Mouse (Mus musculus): Measurements from ENCODE around the gene Unkl. TPM values are rescaled to one million over a fixed set of nuclear protein-coding genes. Genes with fewer than 3 reads are reported as not detected.
"Not testable (repeated sequence)": the region's sequence is repeated elsewhere in the genome, so short reads cannot be mapped to it uniquely, and the experiment has no call there.

Unkl gene
- polyA plus RNA-seq, 1 experiment from 2014 or later, result 6.1 TPM

- Histone ChIP-seq H3K9me3 (replicated peaks; ENCODE audit: control insufficient read depth, low read length) (no peaks in the 10 kb centered on the region), H3K27me3 (ENCODE audit: control insufficient read depth, insufficient read depth, low read length) (no peaks in the 10 kb centered on the region), H3K9ac (ENCODE audit: low read length) (no peak overlapping the region), H3K4me3 (ENCODE audit: low read length) (no peak overlapping the region), H3K27ac (ENCODE audit: low read length) (no peak overlapping the region), H3K4me2 (ENCODE audit: low read depth, low read length) (no peak overlapping the region), H3K36me3 (ENCODE audit: control insufficient read depth, insufficient read depth) (peaks cover 31% of the 10 kb centered on the region), H3K4me1 (ENCODE audit: control insufficient read depth, insufficient read depth, low read length) (no peaks in the 10 kb centered on the region)
- no peak for ATAC-seq (replicated peaks; ENCODE audit: extremely low read depth, insufficient read depth, low FRiP score)
- WGBS, result 60% methylated on average over 4 of the region's 4 CpGs
Measured at GRCm38 (mm10) chr17:25211705-25212104, 23.5 kb downstream of the Unkl start.

- Histone ChIP-seq H3K4me3 (ENCODE audit: low read length) (no peak overlapping the region), H3K4me2 (ENCODE audit: low read depth, low read length) (no peak overlapping the region), H3K9me3 (replicated peaks; ENCODE audit: control insufficient read depth, low read length) (no peaks in the 10 kb centered on the region), H3K27ac (ENCODE audit: low read length) (no peak overlapping the region), H3K9ac (ENCODE audit: low read length) (no peak overlapping the region), H3K4me1 (ENCODE audit: control insufficient read depth, insufficient read depth, low read length) (no peaks in the 10 kb centered on the region), H3K27me3 (ENCODE audit: control insufficient read depth, insufficient read depth, low read length) (no peaks in the 10 kb centered on the region), H3K36me3 (ENCODE audit: control insufficient read depth, insufficient read depth) (peaks cover 17% of the 10 kb centered on the region)
- WGBS, result 83% methylated on average over 3 of the region's 3 CpGs
- ATAC-seq (replicated peaks; ENCODE audit: extremely low read depth, insufficient read depth, low FRiP score), result no peak
Measured at GRCm38 (mm10) chr17:25215431-25215830, 27.2 kb downstream of the Unkl start.

GRCm38 (mm10) chr17:25218967-25219366 lies 30.8 kb downstream of the Unkl start:
- Histone ChIP-seq H3K27ac (ENCODE audit: low read length) (peak overlapping the region; percentile 21; the same call in 1 of the 2 replicates), H3K9ac (ENCODE audit: low read length) (no peak overlapping the region), H3K4me1 (ENCODE audit: control insufficient read depth, insufficient read depth, low read length) (0 out of 2 replicates have a peak, but pooled peaks cover 3% of the 10 kb centered on the region), H3K4me2 (ENCODE audit: low read depth, low read length) (no peak overlapping the region), H3K9me3 (replicated peaks; ENCODE audit: control insufficient read depth, low read length) (no peaks in the 10 kb centered on the region), H3K4me3 (ENCODE audit: low read length) (no peak overlapping the region), H3K36me3 (ENCODE audit: control insufficient read depth, insufficient read depth) (peaks cover 9% of the 10 kb centered on the region; the same call in 1 of the 2 replicates), H3K27me3 (ENCODE audit: control insufficient read depth, insufficient read depth, low read length) (no peaks in the 10 kb centered on the region)
- WGBS, result 83% methylated on average over 9 of the region's 9 CpGs
- ATAC-seq (replicated peaks; ENCODE audit: extremely low read depth, insufficient read depth, low FRiP score), result no peak

DNA sequence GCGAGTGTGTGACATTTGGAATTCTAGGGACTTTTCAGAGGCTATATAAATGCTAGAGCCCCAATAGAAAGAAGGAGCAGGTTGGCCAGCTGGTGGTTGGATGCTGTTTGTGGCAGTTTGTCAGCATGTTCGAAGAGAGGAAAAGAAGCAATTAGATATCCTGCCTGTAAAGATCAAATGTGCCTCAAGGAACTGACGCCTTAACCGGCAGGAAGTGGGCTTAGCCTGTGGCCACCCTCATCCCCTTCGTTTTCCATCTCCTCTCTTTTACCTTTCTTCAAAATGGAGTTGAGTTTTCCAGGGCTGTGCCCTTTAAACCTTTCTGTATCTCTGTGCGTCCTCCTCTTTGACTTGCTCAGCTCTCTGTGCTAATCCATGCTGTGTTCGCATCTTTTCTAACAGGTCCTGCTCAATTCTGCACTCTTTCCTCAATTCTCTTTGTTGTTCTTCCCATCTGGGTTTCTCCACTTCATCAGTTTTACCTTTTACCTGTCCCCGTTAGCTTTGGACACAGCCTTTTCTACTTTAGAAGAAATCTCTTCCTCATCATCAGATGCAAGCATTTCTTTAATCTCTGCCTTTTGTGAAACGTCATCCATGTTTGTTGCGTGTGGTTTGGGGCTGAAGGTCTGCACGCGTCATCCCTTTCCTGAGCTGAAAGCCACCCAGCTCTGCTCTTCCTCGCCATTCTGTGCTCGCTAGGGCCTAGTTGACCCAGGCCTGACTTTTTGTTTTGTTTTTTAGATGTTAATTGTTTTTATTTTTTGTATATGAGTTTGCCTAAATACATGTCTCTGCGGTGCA lies 31.5 kb downstream of the Unkl start:
- Histone ChIP-seq H3K4me3 (ENCODE audit: low read length) (no peak overlapping the region), H3K9me3 (replicated peaks; ENCODE audit: control insufficient read depth, low read length) (no peaks in the 10 kb centered on the region), H3K27me3 (ENCODE audit: control insufficient read depth, insufficient read depth, low read length) (no peaks in the 10 kb centered on the region), H3K9ac (ENCODE audit: low read length) (no peak overlapping the region), H3K4me2 (ENCODE audit: low read depth, low read length) (no peak overlapping the region), H3K27ac (ENCODE audit: low read length) (peak overlapping the region; percentile 21; the same call in 1 of the 2 replicates), H3K4me1 (ENCODE audit: control insufficient read depth, insufficient read depth, low read length) (0 out of 2 replicates have a peak, but pooled peaks cover 3% of the 10 kb centered on the region), H3K36me3 (ENCODE audit: control insufficient read depth, insufficient read depth) (peaks cover 3% of the 10 kb centered on the region; the same call in 1 of the 2 replicates)
- 84% methylated on average over 15 of the region's 15 CpGs for WGBS
- no peak for ATAC-seq (replicated peaks; ENCODE audit: extremely low read depth, insufficient read depth, low FRiP score)

DNA sequence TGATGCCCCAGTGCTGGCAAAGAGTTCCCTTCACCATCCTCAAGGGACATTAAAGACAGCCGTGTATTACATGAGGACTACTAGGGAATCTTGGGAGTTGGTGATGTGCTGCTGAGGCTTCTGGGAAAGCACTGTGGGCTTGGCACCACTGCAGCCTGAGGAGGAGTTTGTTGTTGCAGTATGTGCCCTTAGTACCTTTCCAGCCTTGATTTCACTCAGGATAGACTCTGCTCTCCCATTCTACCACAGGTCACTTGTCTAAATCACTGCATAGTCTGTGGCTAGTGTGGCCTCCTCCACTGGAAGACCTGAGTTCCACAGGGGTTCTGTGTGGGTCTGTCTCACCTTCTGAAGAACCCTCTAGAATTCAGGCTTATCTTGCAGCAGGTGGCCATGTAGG lies 32.5 kb downstream of the Unkl start:
- WGBS, result 78% methylated on average over 1 of the region's 1 CpGs
- ATAC-seq (replicated peaks; ENCODE audit: extremely low read depth, insufficient read depth, low FRiP score), result no peak
- H3K4me1 ChIP-seq (ENCODE audit: control insufficient read depth, insufficient read depth, low read length), result 0 out of 2 replicates have a peak, but pooled peaks cover 3% of the 10 kb centered on the region
- no peaks in the 10 kb centered on the region for H3K27me3 ChIP-seq (ENCODE audit: control insufficient read depth, insufficient read depth, low read length)
- H3K4me2 ChIP-seq (ENCODE audit: low read depth, low read length), result no peak overlapping the region
- H3K27ac ChIP-seq (ENCODE audit: low read length), result no peak overlapping the region
- H3K4me3 ChIP-seq (ENCODE audit: low read length), result no peak overlapping the region
- no peaks in the 10 kb centered on the region for H3K36me3 ChIP-seq (ENCODE audit: control insufficient read depth, insufficient read depth)
- H3K9ac ChIP-seq (ENCODE audit: low read length), result no peak overlapping the region
- no peaks in the 10 kb centered on the region for H3K9me3 ChIP-seq (replicated peaks; ENCODE audit: control insufficient read depth, low read length)

DNA sequence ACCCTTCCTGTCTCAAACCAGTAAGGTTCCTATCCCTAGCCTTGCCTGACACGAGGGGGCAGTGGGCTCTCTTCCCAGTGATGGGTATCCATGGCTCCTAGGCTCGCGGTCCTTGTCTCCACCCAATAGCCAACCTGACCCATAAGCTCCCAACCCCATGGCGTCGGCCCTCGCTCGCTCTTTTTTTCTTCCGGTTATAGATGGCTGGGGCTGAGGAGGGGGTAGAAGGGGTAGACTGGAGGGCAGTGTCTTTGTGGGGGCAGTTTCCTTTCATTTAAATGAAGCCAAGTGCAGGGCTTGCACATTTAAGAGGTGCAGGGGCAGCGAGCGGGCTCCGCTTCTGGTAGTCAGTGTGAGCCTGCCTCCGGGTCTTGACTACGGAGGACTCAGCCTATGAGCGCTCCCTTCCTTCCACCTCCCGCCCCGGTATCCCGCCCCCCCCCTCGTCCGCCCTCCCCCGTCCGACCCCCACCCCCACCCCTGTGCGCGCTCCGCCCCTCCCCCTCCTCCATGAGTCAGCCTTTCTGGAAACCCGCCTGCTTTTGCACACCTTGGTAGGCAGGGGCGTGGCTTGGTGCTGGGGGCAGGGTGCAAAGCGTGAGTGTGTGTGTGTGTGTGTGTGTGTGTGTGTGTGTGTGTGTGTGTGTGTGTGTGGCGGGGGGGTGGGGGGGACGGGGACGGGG lies 33.8 kb downstream of the Unkl start:
- Histone ChIP-seq H3K9ac (ENCODE audit: low read length) (peak overlapping the region; percentile 67), H3K36me3 (ENCODE audit: control insufficient read depth, insufficient read depth) (no peaks in the 10 kb centered on the region), H3K9me3 (replicated peaks; ENCODE audit: control insufficient read depth, low read length) (no peaks in the 10 kb centered on the region), H3K4me2 (ENCODE audit: low read depth, low read length) (peak overlapping the region; percentile 83), H3K4me3 (ENCODE audit: low read length) (peak overlapping the region; percentile 55), H3K4me1 (ENCODE audit: control insufficient read depth, insufficient read depth, low read length) (0 out of 2 replicates have a peak, but pooled peaks cover 3% of the 10 kb centered on the region), H3K27me3 (ENCODE audit: control insufficient read depth, insufficient read depth, low read length) (no peaks in the 10 kb centered on the region), H3K27ac (ENCODE audit: low read length) (0 out of 2 replicates have a peak overlapping the region, but pooled peaks have one; percentile 0)
- peak; percentile 71 for ATAC-seq (replicated peaks; ENCODE audit: extremely low read depth, insufficient read depth, low FRiP score)
- WGBS, result 2% methylated on average over 20 of the region's 30 CpGs

GRCm38 (mm10) chr17:25222504-25222940 lies 34.3 kb downstream of the Unkl start:
- peak; percentile 50; the same call in 1 of the 2 replicates for ATAC-seq (replicated peaks; ENCODE audit: extremely low read depth, insufficient read depth, low FRiP score)
- peak overlapping the region; percentile 55 for H3K4me3 ChIP-seq (ENCODE audit: low read length)
- H3K27ac ChIP-seq (ENCODE audit: low read length), result peak overlapping the region; percentile 65
- not testable (repeated sequence) for H3K27me3 ChIP-seq (ENCODE audit: control insufficient read depth, insufficient read depth, low read length); H3K9me3 ChIP-seq (replicated peaks; ENCODE audit: control insufficient read depth, low read length); H3K4me1 ChIP-seq (ENCODE audit: control insufficient read depth, insufficient read depth, low read length); H3K36me3 ChIP-seq (ENCODE audit: control insufficient read depth, insufficient read depth)
- peak overlapping the region; percentile 55; the same call in 1 of the 2 replicates for H3K9ac ChIP-seq (ENCODE audit: low read length)
- H3K4me2 ChIP-seq (ENCODE audit: low read depth, low read length), result peak overlapping the region; percentile 83
- WGBS, result 20% methylated on average over 9 of the region's 28 CpGs

DNA sequence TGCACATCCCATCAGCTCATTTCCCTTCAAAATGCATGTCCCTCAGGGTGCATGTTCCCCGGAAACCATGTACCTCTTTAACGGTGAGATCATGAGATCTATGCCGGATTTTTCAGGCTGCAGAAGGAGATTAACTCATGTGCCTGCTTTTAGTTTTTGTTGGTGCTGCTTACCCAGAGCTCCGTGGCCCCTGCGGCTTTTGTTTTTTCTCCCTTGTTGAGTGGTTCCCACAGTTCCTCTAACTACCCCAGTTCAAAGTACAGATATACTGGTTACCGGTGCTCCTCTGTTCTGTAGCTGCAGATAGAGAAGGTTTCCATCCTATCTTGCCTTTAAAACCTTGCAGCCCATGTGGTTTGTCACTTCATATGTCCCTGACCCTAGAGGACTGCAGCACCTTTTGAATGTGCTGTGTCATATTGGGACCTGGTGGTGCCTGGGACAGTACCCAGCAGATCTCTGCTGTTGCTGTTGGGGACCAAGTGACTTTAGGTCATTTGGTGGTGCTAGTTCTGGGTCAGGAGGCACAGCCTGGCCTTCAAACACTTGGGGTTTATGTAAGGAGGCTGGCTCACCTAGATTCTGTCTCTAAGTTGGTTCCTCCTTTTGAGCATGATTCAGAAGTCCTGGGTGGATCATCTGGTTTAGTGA lies 34.9 kb downstream of the Unkl start:
- Histone ChIP-seq H3K4me2 (ENCODE audit: low read depth, low read length) (peak overlapping the region; percentile 58), H3K9me3 (replicated peaks; ENCODE audit: control insufficient read depth, low read length) (no peaks in the 10 kb centered on the region), H3K36me3 (ENCODE audit: control insufficient read depth, insufficient read depth) (no peaks in the 10 kb centered on the region), H3K27me3 (ENCODE audit: control insufficient read depth, insufficient read depth, low read length) (no peaks in the 10 kb centered on the region), H3K4me3 (ENCODE audit: low read length) (peak overlapping the region; percentile 37), H3K9ac (ENCODE audit: low read length) (peak overlapping the region; percentile 55; the same call in 1 of the 2 replicates), H3K27ac (ENCODE audit: low read length) (peak overlapping the region; percentile 67), H3K4me1 (ENCODE audit: control insufficient read depth, insufficient read depth, low read length) (0 out of 2 replicates have a peak, but pooled peaks cover 3% of the 10 kb centered on the region)
- WGBS, result 56% methylated on average over 6 of the region's 6 CpGs
- no peak for ATAC-seq (replicated peaks; ENCODE audit: extremely low read depth, insufficient read depth, low FRiP score)
